Mouse (Mus musculus) stomach, postnatal 0 days (tissue): Measurements from ENCODE around the gene Apc2.

Source experiments
- CTCF ChIP-seq: IDR thresholded peaks from 2 replicates; pipeline ENCODE4 v1.5.1; 2016; ENCODE audit warnings: antibody characterized with exemption, low read depth, mild to moderate bottlenecking, moderate library complexity
- EP300 ChIP-seq: optimal IDR thresholded peaks from 2 replicates; pipeline ENCODE3; 2016; ENCODE audit warnings: antibody characterized with exemption

GRCm38 (mm10) chr10:80273847-80274246 lies 21.9 kb upstream of the Apc2 start:
- TF ChIP-seq CTCF: no peak
- no peak for TF ChIP-seq EP300
